Mouse (Mus musculus): ENCODE measurements around the gene Hba-a2. TPM values are rescaled to one million over a fixed set of nuclear protein-coding genes. Genes with fewer than 3 reads are reported as not detected.
"Not testable (repeated sequence)": the region's sequence is repeated elsewhere in the genome, so short reads cannot be mapped to it uniquely, and the experiment has no call there.

Hba-a2 gene
- polyA plus RNA-seq, 1 experiment: 108 TPM

DNA sequence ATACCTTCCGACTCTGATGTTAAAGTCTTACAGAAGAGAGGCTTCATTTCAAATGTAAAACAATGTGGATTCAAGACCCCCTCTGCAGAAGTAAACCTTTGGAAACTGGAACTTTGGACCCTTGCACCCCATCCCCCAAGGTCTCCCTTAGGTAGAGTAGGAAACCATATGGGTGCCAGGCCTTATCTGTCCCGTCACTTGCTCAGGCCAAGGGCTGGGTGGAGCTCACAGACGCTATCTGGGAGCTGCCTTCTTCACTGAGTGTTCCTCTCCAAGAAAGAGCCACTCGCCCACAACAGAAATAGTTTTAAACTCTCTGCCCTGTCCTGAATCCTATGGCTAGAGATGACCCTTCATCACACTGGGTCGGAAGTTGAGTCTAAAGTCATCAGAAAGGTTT, 27.3 kb upstream of the Hba-a2 start:
- Histone ChIP-seq H3K4me1 (ENCODE audit: control insufficient read depth, insufficient read depth, insufficient read length, low read length) (peaks cover 3% of the 10 kb centered on the region; the same call in 1 of the 2 replicates), H3K36me3 (ENCODE audit: control insufficient read depth, insufficient read depth, low read length) (no peaks in the 10 kb centered on the region), H3K27me3 (ENCODE audit: control insufficient read depth, insufficient read depth, low read length) (no peaks in the 10 kb centered on the region), H3K4me3 (ENCODE audit: low read depth, low read length) (no peak overlapping the region), H3K27ac (ENCODE audit: insufficient read depth, low read depth, low read length) (no peak overlapping the region)
- no peak for TF ChIP-seq POLR2A (IDR thresholded peaks at IDR 0.05; ENCODE audit: low read depth, low read length)
- TF ChIP-seq CTCF (IDR thresholded peaks at IDR 0.05; ENCODE audit: extremely low read depth, insufficient read length, insufficient replicate concordance, low read depth, low read length): no peak
- WGBS: 62% methylated on average over 5 of the region's 5 CpGs

- Histone ChIP-seq H3K27ac (ENCODE audit: insufficient read depth, low read depth, low read length) (no peak overlapping the region), H3K4me1 (ENCODE audit: control insufficient read depth, insufficient read depth, insufficient read length, low read length) (peaks cover 3% of the 10 kb centered on the region; the same call in 1 of the 2 replicates), H3K36me3 (ENCODE audit: control insufficient read depth, insufficient read depth, low read length) (no peaks in the 10 kb centered on the region), H3K27me3 (ENCODE audit: control insufficient read depth, insufficient read depth, low read length) (no peaks in the 10 kb centered on the region), H3K4me3 (ENCODE audit: low read depth, low read length) (no peak overlapping the region)
- WGBS: 44% methylated on average over 4 of the region's 4 CpGs
- TF ChIP-seq POLR2A (IDR thresholded peaks at IDR 0.05; ENCODE audit: low read depth, low read length) (no peak), CTCF (IDR thresholded peaks at IDR 0.05; ENCODE audit: extremely low read depth, insufficient read length, insufficient replicate concordance, low read depth, low read length) (no peak)
Observed at GRCm38 (mm10) chr11:32271178-32271577, 25.1 kb upstream of the Hba-a2 start.

DNA sequence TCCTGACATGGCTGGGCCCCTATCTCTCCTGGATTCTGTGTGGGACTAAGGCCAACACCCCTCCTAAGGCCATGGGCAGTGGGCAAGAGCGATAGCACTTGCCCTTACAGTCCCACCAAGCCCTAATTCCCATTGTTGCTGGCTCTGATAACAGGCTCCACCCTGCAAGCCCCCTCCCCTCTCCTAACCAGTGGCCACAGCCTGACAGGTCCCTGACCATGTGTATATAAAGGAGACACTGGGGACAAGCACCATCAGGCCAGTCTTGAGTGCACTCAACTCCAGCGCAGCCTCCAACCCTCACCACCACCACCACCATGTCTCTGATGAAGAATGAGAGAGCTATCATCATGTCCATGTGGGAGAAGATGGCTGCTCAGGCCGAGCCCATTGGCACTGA, 19.9 kb upstream of the Hba-a2 start, which contains the start of gene Hba-x:
Gene Hba-x, plus strand, starts transcription at position 54 of the 400 bp plus-strand sequence.
- TF ChIP-seq CTCF (IDR thresholded peaks at IDR 0.05; ENCODE audit: extremely low read depth, insufficient read length, insufficient replicate concordance, low read depth, low read length): no peak
- no peak for TF ChIP-seq POLR2A (IDR thresholded peaks at IDR 0.05; ENCODE audit: low read depth, low read length)
- WGBS: 72% methylated on average over 3 of the region's 3 CpGs
- H3K4me1 ChIP-seq (ENCODE audit: control insufficient read depth, insufficient read depth, insufficient read length, low read length): no peaks in the 10 kb centered on the region
- H3K27me3 ChIP-seq (ENCODE audit: control insufficient read depth, insufficient read depth, low read length): no peaks in the 10 kb centered on the region; the same call in 1 of the 2 replicates
- no peak within 1 kb of the TSS for H3K27ac ChIP-seq (ENCODE audit: insufficient read depth, low read depth, low read length)
- no peak within 1 kb of the TSS for H3K4me3 ChIP-seq (ENCODE audit: low read depth, low read length)
- no peaks in the 10 kb centered on the region for H3K36me3 ChIP-seq (ENCODE audit: control insufficient read depth, insufficient read depth, low read length)

- no peaks in the 10 kb centered on the region; the same call in 1 of the 2 replicates for H3K27me3 ChIP-seq (ENCODE audit: control insufficient read depth, insufficient read depth, low read length)
- no peak overlapping the region for H3K4me3 ChIP-seq (ENCODE audit: low read depth, low read length)
- no peak overlapping the region for H3K27ac ChIP-seq (ENCODE audit: insufficient read depth, low read depth, low read length)
- no peaks in the 10 kb centered on the region for H3K36me3 ChIP-seq (ENCODE audit: control insufficient read depth, insufficient read depth, low read length)
- TF ChIP-seq POLR2A (IDR thresholded peaks at IDR 0.05; ENCODE audit: low read depth, low read length): no peak
- TF ChIP-seq CTCF (IDR thresholded peaks at IDR 0.05; ENCODE audit: extremely low read depth, insufficient read length, insufficient replicate concordance, low read depth, low read length): no peak
- 64% methylated on average over 21 of the region's 21 CpGs for WGBS
- no peaks in the 10 kb centered on the region for H3K4me1 ChIP-seq (ENCODE audit: control insufficient read depth, insufficient read depth, insufficient read length, low read length)
Observed at GRCm38 (mm10) chr11:32277736-32278457, 18.4 kb upstream of the Hba-a2 start.

- TF ChIP-seq CTCF (IDR thresholded peaks at IDR 0.05; ENCODE audit: extremely low read depth, insufficient read length, insufficient replicate concordance, low read depth, low read length) (no peak), POLR2A (IDR thresholded peaks at IDR 0.05; ENCODE audit: low read depth, low read length) (no peak)
- no peaks in the 10 kb centered on the region for H3K36me3 ChIP-seq (ENCODE audit: control insufficient read depth, insufficient read depth, low read length)
- H3K4me3 ChIP-seq (ENCODE audit: low read depth, low read length): no peak overlapping the region
- H3K27me3 ChIP-seq (ENCODE audit: control insufficient read depth, insufficient read depth, low read length): no peaks in the 10 kb centered on the region; the same call in 1 of the 2 replicates
- no peak overlapping the region for H3K27ac ChIP-seq (ENCODE audit: insufficient read depth, low read depth, low read length)
- no peaks in the 10 kb centered on the region for H3K4me1 ChIP-seq (ENCODE audit: control insufficient read depth, insufficient read depth, insufficient read length, low read length)
- 78% methylated on average over 12 of the region's 12 CpGs for WGBS
Observed at GRCm38 (mm10) chr11:32278458-32278957, 17.8 kb upstream of the Hba-a2 start.

GRCm38 (mm10) chr11:32280646-32281045, 15.6 kb upstream of the Hba-a2 start:
- H3K36me3 ChIP-seq (ENCODE audit: control insufficient read depth, insufficient read depth, low read length): no peaks in the 10 kb centered on the region
- WGBS: 56% methylated on average over 2 of the region's 2 CpGs
- no peaks in the 10 kb centered on the region for H3K4me1 ChIP-seq (ENCODE audit: control insufficient read depth, insufficient read depth, insufficient read length, low read length)
- no peaks in the 10 kb centered on the region; the same call in 1 of the 2 replicates for H3K27me3 ChIP-seq (ENCODE audit: control insufficient read depth, insufficient read depth, low read length)
- no peak overlapping the region for H3K4me3 ChIP-seq (ENCODE audit: low read depth, low read length)
- TF ChIP-seq CTCF (IDR thresholded peaks at IDR 0.05; ENCODE audit: extremely low read depth, insufficient read length, insufficient replicate concordance, low read depth, low read length) (no peak), POLR2A (IDR thresholded peaks at IDR 0.05; ENCODE audit: low read depth, low read length) (no peak)
- no peak overlapping the region for H3K27ac ChIP-seq (ENCODE audit: insufficient read depth, low read depth, low read length)

DNA sequence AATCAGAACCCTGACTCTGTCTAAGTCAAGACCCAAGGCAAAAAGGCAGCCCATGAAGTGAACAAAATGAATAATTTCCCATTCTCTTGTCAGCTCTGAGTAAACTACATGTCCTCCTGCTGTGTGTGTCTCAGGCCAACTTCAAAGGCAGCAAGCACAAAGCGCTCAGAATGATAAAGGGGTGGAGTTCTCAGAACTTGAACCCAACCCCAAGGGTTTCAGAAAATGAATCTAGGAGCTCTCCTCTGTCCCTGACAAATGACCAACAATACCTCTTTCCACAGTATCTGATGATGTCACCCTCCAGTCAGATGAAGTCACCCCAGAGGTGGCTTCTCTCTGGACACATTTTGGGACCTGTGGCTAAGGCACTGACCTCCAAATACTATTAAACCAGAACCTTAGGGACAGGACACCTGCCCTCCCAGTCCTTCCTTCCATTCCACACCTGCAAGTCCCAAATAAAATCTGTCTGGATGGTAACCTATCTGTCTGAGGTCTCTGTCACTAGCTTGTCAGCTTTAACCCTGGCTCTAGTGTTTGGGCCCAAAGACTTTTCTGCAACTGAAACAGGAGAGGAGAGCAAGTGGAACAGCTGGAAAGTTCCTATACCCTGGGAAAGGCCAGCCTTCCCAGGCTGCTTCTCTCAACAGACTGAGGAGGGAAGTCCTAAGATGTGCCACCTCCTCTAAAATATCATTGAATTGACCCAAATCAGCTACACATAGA, 14.7 kb upstream of the Hba-a2 start:
- no peak overlapping the region for H3K27ac ChIP-seq (ENCODE audit: insufficient read depth, low read depth, low read length)
- no peaks in the 10 kb centered on the region; the same call in 1 of the 2 replicates for H3K27me3 ChIP-seq (ENCODE audit: control insufficient read depth, insufficient read depth, low read length)

DNA sequence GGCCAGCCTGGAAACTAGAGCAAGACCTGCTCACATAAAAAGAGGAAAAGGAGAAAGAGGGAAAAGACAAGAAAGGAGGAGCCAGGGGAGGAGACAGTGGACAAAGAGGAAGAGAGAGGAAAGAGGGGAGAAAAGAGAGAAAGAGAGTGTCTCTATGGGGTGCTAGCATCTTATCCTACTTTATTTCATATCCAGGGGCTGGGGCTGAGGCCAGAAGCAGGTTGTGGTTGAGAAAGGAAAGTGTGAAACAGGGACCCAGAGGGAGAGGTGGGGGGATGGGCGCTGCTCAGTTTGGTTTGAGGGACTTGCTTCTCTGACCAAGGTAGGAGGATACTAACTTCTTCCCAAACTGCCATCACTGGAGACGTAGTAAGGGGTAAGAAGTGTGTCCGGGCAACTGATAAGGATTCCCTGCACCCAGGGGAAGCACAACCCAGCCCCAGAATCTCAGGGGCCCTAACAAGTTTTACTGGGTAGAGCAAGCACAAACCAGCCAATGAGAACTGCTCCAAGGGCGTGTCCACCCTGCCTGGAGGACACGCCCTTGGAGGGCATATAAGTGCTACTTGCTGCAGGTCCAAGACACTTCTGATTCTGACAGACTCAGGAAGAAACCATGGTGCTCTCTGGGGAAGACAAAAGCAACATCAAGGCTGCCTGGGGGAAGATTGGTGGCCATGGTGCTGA, 13.1 kb upstream of the Hba-a2 start, which contains the start of gene Hba-a1:
Gene Hba-a1, plus strand, starts transcription at position 421 of the 687 bp plus-strand sequence.
- not testable (repeated sequence) for H3K4me3 ChIP-seq (ENCODE audit: low read depth, low read length); H3K36me3 ChIP-seq (ENCODE audit: control insufficient read depth, insufficient read depth, low read length); H3K27me3 ChIP-seq (ENCODE audit: control insufficient read depth, insufficient read depth, low read length); H3K4me1 ChIP-seq (ENCODE audit: control insufficient read depth, insufficient read depth, insufficient read length, low read length); H3K27ac ChIP-seq (ENCODE audit: insufficient read depth, low read depth, low read length)
- 36% methylated on average over 1 of the region's 5 CpGs for WGBS

More for the DNA sequence above, 14.7 kb upstream of the Hba-a2 start:
- Histone ChIP-seq H3K4me1 (ENCODE audit: control insufficient read depth, insufficient read depth, insufficient read length, low read length) (no peaks in the 10 kb centered on the region), H3K36me3 (ENCODE audit: control insufficient read depth, insufficient read depth, low read length) (no peaks in the 10 kb centered on the region), H3K4me3 (ENCODE audit: low read depth, low read length) (no peak overlapping the region)
- 72% methylated on average over 1 of the region's 1 CpGs for WGBS
- TF ChIP-seq CTCF (IDR thresholded peaks at IDR 0.05; ENCODE audit: extremely low read depth, insufficient read length, insufficient replicate concordance, low read depth, low read length) (no peak), POLR2A (IDR thresholded peaks at IDR 0.05; ENCODE audit: low read depth, low read length) (no peak)

- not testable (repeated sequence) for H3K36me3 ChIP-seq (ENCODE audit: control insufficient read depth, insufficient read depth, low read length); H3K27ac ChIP-seq (ENCODE audit: insufficient read depth, low read depth, low read length); H3K4me3 ChIP-seq (ENCODE audit: low read depth, low read length); H3K27me3 ChIP-seq (ENCODE audit: control insufficient read depth, insufficient read depth, low read length); H3K4me1 ChIP-seq (ENCODE audit: control insufficient read depth, insufficient read depth, insufficient read length, low read length)
- WGBS: 25% methylated on average over 2 of the region's 2 CpGs
Observed at GRCm38 (mm10) chr11:32284582-32284981, 11.7 kb upstream of the Hba-a2 start.

Data from small intestine, adult 2 months (tissue).